Mouse (Mus musculus): ENCODE measurements around the gene Ap2a1. TPM values are rescaled to one million over a fixed set of nuclear protein-coding genes. Genes with fewer than 3 reads are reported as not detected.

Gene Ap2a1
- polyA plus RNA-seq, 1 experiment from 2014 or later, result 74.5 TPM

GRCm38 (mm10) chr7:44962831-44963230 is 33.5 kb upstream of the Ap2a1 start:
- no peak overlapping the region for H3K9ac ChIP-seq
- H3K36me3 ChIP-seq, result peaks cover 56% of the 10 kb centered on the region
- H3K4me3 ChIP-seq, result no peak overlapping the region
- no peaks in the 10 kb centered on the region for H3K9me3 ChIP-seq (replicated peaks)
- ATAC-seq (ENCODE audit: insufficient number of reproducible peaks, low FRiP score), result no peak
- 89% methylated on average over 5 of the region's 5 CpGs for WGBS
- no peaks in the 10 kb centered on the region for H3K4me1 ChIP-seq (replicated peaks)
- H3K27ac ChIP-seq (ENCODE audit: poor library complexity, severe bottlenecking), result no peak overlapping the region
- H3K4me2 ChIP-seq, result no peak overlapping the region
- H3K27me3 ChIP-seq (replicated peaks), result no peaks in the 10 kb centered on the region

DNA sequence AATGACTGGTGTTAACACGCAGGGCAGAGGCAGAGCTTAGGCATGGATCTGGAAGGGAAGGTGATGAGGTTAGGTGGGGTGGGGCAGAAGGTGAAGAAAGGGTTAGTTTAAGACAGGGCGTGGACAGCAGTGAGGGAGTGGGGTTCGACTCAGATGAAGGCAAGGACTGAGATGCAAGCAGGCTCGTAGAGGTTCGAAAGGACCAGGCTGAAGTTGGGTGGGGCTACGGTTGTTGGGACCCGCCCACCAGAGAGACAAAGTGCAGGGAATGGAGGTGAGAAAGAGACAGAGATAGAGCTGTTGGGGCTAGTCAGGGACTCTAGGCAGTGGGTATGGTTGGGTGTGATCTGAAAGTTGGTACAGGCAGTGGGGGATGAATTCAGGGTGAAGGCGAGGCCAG is 33.0 kb upstream of the Ap2a1 start:
- WGBS, result 68% methylated on average over 8 of the region's 8 CpGs
- peaks cover 56% of the 10 kb centered on the region for H3K36me3 ChIP-seq
- H3K4me2 ChIP-seq, result no peak overlapping the region
- no peak for ATAC-seq (ENCODE audit: insufficient number of reproducible peaks, low FRiP score)
- no peaks in the 10 kb centered on the region for H3K9me3 ChIP-seq (replicated peaks)
- no peak overlapping the region for H3K4me3 ChIP-seq
- no peaks in the 10 kb centered on the region for H3K27me3 ChIP-seq (replicated peaks)
- no peak overlapping the region for H3K9ac ChIP-seq
- H3K4me1 ChIP-seq (replicated peaks), result no peaks in the 10 kb centered on the region
- H3K27ac ChIP-seq (ENCODE audit: poor library complexity, severe bottlenecking), result no peak overlapping the region

GRCm38 (mm10) chr7:44960512-44960910 is 31.2 kb upstream of the Ap2a1 start:
- no peaks in the 10 kb centered on the region for H3K4me1 ChIP-seq (replicated peaks)
- no peak overlapping the region for H3K27ac ChIP-seq (ENCODE audit: poor library complexity, severe bottlenecking)
- H3K9me3 ChIP-seq (replicated peaks), result no peaks in the 10 kb centered on the region
- H3K27me3 ChIP-seq (replicated peaks), result no peaks in the 10 kb centered on the region
- 84% methylated on average over 13 of the region's 13 CpGs for WGBS
- peaks cover 41% of the 10 kb centered on the region for H3K36me3 ChIP-seq
- H3K4me2 ChIP-seq, result no peak overlapping the region
- H3K4me3 ChIP-seq, result no peak overlapping the region
- no peak for ATAC-seq (ENCODE audit: insufficient number of reproducible peaks, low FRiP score)
- no peak overlapping the region for H3K9ac ChIP-seq

- peaks cover 36% of the 10 kb centered on the region for H3K36me3 ChIP-seq
- H3K4me3 ChIP-seq, result no peak overlapping the region
- no peak for ATAC-seq (ENCODE audit: insufficient number of reproducible peaks, low FRiP score)
- no peaks in the 10 kb centered on the region for H3K4me1 ChIP-seq (replicated peaks)
- no peak overlapping the region for H3K9ac ChIP-seq
- no peaks in the 10 kb centered on the region for H3K27me3 ChIP-seq (replicated peaks)
- no peaks in the 10 kb centered on the region for H3K9me3 ChIP-seq (replicated peaks)
- 83% methylated on average over 10 of the region's 10 CpGs for WGBS
- no peak overlapping the region for H3K4me2 ChIP-seq
- H3K27ac ChIP-seq (ENCODE audit: poor library complexity, severe bottlenecking), result no peak overlapping the region
Observed at GRCm38 (mm10) chr7:44959874-44960511, 30.7 kb upstream of the Ap2a1 start.

GRCm38 (mm10) chr7:44959281-44959680 is 30.0 kb upstream of the Ap2a1 start:
- ATAC-seq (ENCODE audit: insufficient number of reproducible peaks, low FRiP score), result no peak
- Histone ChIP-seq H3K4me3 (no peak overlapping the region), H3K4me2 (no peak overlapping the region), H3K27ac (ENCODE audit: poor library complexity, severe bottlenecking) (no peak overlapping the region), H3K9me3 (replicated peaks) (no peaks in the 10 kb centered on the region), H3K27me3 (replicated peaks) (no peaks in the 10 kb centered on the region), H3K9ac (no peak overlapping the region), H3K36me3 (peaks cover 33% of the 10 kb centered on the region), H3K4me1 (replicated peaks) (no peaks in the 10 kb centered on the region)
- 63% methylated on average over 8 of the region's 8 CpGs for WGBS

DNA sequence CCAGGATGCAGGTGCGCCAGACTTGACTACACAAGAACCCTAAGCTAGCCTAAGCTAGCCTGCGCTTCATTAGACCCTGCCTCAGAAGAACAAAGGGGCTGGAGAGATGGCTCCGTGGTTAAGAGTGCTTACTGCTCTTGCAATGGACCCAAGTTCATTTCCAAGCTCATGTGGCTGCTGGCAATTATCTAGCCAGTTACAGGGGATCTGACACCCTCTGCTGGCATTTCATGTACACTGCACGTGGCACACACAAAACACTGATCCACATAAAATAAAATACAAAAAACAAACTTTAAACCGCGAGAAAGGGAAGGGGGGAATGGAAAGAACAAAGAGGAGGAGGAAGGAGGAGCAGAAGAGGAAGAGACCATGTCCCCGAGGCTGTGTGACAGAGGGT is 28.9 kb upstream of the Ap2a1 start:
- 52% methylated on average over 7 of the region's 7 CpGs for WGBS

GRCm38 (mm10) chr7:44957183-44957835 is 28.0 kb upstream of the Ap2a1 start:
- H3K4me1 ChIP-seq (replicated peaks), result peaks cover 8% of the 10 kb centered on the region
- H3K4me3 ChIP-seq, result no peak overlapping the region
- H3K9me3 ChIP-seq (replicated peaks), result no peaks in the 10 kb centered on the region
- no peak for ATAC-seq (ENCODE audit: insufficient number of reproducible peaks, low FRiP score)
- peaks cover 19% of the 10 kb centered on the region for H3K36me3 ChIP-seq
- H3K27me3 ChIP-seq (replicated peaks), result no peaks in the 10 kb centered on the region
- no peak overlapping the region for H3K27ac ChIP-seq (ENCODE audit: poor library complexity, severe bottlenecking)
- H3K9ac ChIP-seq, result no peak overlapping the region
- WGBS, result 69% methylated on average over 20 of the region's 20 CpGs
- H3K4me2 ChIP-seq, result no peak overlapping the region

More for the DNA sequence above, 28.9 kb upstream of the Ap2a1 start:
- no peaks in the 10 kb centered on the region for H3K27me3 ChIP-seq (replicated peaks)
- H3K4me2 ChIP-seq, result no peak overlapping the region
- H3K4me1 ChIP-seq (replicated peaks), result no peaks in the 10 kb centered on the region
- H3K27ac ChIP-seq (ENCODE audit: poor library complexity, severe bottlenecking), result no peak overlapping the region
- peaks cover 27% of the 10 kb centered on the region for H3K36me3 ChIP-seq
- no peak overlapping the region for H3K4me3 ChIP-seq
- no peak overlapping the region for H3K9ac ChIP-seq
- H3K9me3 ChIP-seq (replicated peaks), result no peaks in the 10 kb centered on the region
- no peak for ATAC-seq (ENCODE audit: insufficient number of reproducible peaks, low FRiP score)

GRCm38 (mm10) chr7:44956266-44956665 is 27.0 kb upstream of the Ap2a1 start:
- 61% methylated on average over 6 of the region's 6 CpGs for WGBS
- Histone ChIP-seq H3K27me3 (replicated peaks) (peaks cover 9% of the 10 kb centered on the region), H3K9me3 (replicated peaks) (no peaks in the 10 kb centered on the region), H3K4me2 (no peak overlapping the region), H3K4me1 (replicated peaks) (peaks cover 16% of the 10 kb centered on the region), H3K36me3 (peaks cover 10% of the 10 kb centered on the region), H3K9ac (no peak overlapping the region), H3K27ac (ENCODE audit: poor library complexity, severe bottlenecking) (no peak overlapping the region), H3K4me3 (no peak overlapping the region)
- ATAC-seq (ENCODE audit: insufficient number of reproducible peaks, low FRiP score), result no peak

DNA sequence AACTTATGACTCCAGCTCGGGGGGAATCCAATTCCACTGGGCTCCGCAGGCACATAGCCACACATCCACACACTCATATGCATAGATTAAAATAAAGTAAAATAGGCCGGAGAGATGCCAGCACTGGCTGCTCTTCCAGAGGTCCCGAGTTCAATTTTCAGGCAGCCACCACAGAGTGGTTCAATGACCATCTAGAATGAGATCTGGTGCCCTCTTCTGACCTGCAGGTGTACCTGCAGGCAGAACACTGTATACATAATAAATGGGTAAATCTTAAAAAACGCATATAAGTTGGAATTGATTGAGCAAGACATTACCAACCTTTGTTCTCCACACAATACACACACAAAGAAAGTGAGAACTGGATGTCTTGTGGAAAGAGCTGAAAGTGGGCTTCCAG is 26.3 kb upstream of the Ap2a1 start:
- no peak overlapping the region for H3K4me3 ChIP-seq
- H3K36me3 ChIP-seq, result peaks cover 3% of the 10 kb centered on the region
- H3K27me3 ChIP-seq (replicated peaks), result peaks cover 15% of the 10 kb centered on the region
- H3K9ac ChIP-seq, result no peak overlapping the region
- ATAC-seq (ENCODE audit: insufficient number of reproducible peaks, low FRiP score), result no peak
- no peak overlapping the region for H3K4me2 ChIP-seq
- H3K9me3 ChIP-seq (replicated peaks), result no peaks in the 10 kb centered on the region
- H3K4me1 ChIP-seq (replicated peaks), result peaks cover 16% of the 10 kb centered on the region
- WGBS, result 54% methylated on average over 5 of the region's 5 CpGs
- no peak overlapping the region for H3K27ac ChIP-seq (ENCODE audit: poor library complexity, severe bottlenecking)

DNA sequence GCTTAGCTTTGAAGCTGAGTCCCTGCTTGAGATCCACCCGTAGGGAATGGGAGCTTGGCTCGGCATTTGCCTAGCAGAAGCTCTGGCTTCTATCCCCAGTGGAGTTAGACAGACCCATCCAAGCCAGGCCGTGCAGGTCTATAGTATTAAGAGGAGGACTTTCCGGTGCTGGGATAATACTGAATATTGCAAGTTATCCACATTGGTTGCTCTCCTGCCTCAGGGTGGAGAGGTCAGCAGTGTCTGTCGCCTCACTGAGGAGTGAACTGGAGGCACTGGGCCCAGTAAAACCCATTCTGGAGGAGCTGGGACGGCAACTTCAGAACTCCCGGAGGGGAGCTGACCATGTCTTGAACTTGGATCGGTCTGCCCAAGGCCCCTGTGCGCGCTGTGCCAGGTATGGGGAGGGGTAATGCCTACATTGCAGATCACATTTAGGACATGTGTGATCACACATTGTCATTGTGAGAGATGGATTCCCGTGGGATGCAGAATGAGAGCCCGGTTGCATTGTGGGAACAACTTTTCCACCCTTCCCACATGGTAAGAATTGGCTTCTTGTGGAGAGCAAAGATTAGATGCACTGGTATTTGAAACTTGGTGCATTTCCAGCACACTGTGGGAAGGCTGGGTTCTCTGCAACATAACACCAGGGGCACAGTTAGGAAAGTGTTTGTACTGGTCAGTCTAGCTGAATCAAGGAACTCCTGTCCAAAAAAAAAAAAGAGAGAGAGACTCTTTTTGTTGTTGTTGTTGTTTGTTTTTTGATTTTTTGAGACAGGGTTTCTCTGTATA is 25.0 kb upstream of the Ap2a1 start:
- Histone ChIP-seq H3K9me3 (replicated peaks) (no peaks in the 10 kb centered on the region), H3K4me3 (no peak overlapping the region), H3K27ac (ENCODE audit: poor library complexity, severe bottlenecking) (no peak overlapping the region), H3K36me3 (no peaks in the 10 kb centered on the region), H3K4me2 (no peak overlapping the region), H3K4me1 (replicated peaks) (peaks cover 16% of the 10 kb centered on the region), H3K9ac (no peak overlapping the region), H3K27me3 (replicated peaks) (peaks cover 29% of the 10 kb centered on the region)
- no peak for ATAC-seq (ENCODE audit: insufficient number of reproducible peaks, low FRiP score)
- 82% methylated on average over 12 of the region's 12 CpGs for WGBS

DNA sequence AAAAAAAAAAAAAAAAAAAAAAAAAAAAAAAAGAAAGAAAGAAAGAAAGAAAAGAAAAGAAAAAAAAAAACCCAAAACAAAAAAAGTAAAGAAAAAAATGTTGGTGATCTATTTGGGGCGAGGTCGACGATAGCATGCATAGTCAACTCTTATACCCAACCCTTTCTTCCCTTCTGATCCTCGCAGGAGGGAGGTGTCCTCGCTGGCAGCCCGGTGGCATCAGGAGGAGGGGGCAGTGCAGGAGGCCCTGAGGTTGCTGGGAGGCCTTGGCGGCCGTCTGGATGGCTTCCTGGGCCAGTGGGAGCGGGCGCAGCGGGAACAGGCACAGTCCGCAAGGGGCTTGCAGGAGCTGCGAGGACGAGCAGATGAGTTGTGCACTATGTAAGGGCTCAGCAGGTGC is 24.3 kb upstream of the Ap2a1 start:
- H3K9ac ChIP-seq, result no peak overlapping the region
- H3K27ac ChIP-seq (ENCODE audit: poor library complexity, severe bottlenecking), result no peak overlapping the region
- no peaks in the 10 kb centered on the region for H3K36me3 ChIP-seq
- H3K4me2 ChIP-seq, result no peak overlapping the region
- H3K9me3 ChIP-seq (replicated peaks), result no peaks in the 10 kb centered on the region
- peaks cover 32% of the 10 kb centered on the region for H3K27me3 ChIP-seq (replicated peaks)
- 54% methylated on average over 14 of the region's 14 CpGs for WGBS
- peaks cover 16% of the 10 kb centered on the region for H3K4me1 ChIP-seq (replicated peaks)
- ATAC-seq (ENCODE audit: insufficient number of reproducible peaks, low FRiP score), result no peak
- no peak overlapping the region for H3K4me3 ChIP-seq
